Mouse (Mus musculus) brain, embryonic 14.5 days (tissue): ENCODE data around the gene Sec62.

Experiments used
- CTCF ChIP-seq: fragments of 200-500 bp; IDR thresholded peaks from 2 replicates; pipeline ENCODE4 v1.5.1; 2012; ENCODE audit warnings: inconsistent platforms, mild to moderate bottlenecking, moderate library complexity, borderline replicate concordance; ENCODE audit not compliant: insufficient read depth, insufficient read length; ENCODE audit errors: extremely low read depth
- POLR2A ChIP-seq: fragments of 200-500 bp; IDR thresholded peaks from 2 replicates; pipeline ENCODE4 v1.6.1; 2012; ENCODE audit warnings: mild to moderate bottlenecking, inconsistent platforms, borderline replicate concordance; ENCODE audit not compliant: poor library complexity, insufficient read depth, insufficient read length, severe bottlenecking; ENCODE audit errors: extremely low read depth

- TF ChIP-seq CTCF (no peak), POLR2A (no peak)
These were observed 39.4 kb downstream of the Sec62 start for GRCm38 (mm10) chr3:30831848-30832606.
